Mouse (Mus musculus): ENCODE measurements around the gene Prkcg. TPM values are rescaled to one million over a fixed set of nuclear protein-coding genes. Genes with fewer than 3 reads are reported as not detected.
A peak's percentile ranks its signal among the peaks of the same experiment; 100 is the strongest.

Gene Prkcg
- polyA plus RNA-seq, 1 experiment from 2014 or later: not detected

DNA sequence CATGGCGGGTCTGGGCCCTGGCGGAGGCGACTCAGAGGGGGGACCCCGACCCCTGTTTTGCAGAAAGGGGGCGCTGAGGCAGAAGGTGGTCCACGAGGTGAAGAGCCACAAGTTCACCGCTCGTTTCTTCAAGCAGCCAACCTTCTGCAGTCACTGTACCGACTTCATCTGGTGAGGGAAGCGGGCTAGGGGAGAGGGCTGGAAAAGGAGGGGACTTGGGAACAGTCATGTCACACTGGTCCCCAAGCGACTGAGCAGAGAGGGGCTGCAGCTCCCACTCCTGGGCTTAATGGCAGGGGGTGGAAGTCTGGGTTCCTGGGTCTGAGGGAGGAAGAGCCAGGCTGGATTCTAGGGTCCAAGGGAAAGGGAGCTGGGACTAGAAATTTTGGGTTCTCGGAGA lies 14.8 kb downstream of the Prkcg start:
- Histone ChIP-seq H3K27ac (ENCODE audit: low read length) (no peak overlapping the region), H3K27me3 (ENCODE audit: control insufficient read depth, insufficient read depth, low read depth, low read length) (peaks cover 46% of the 10 kb centered on the region)
- 7% methylated on average over 12 of the region's 12 CpGs for WGBS (ENCODE audit: insufficient replicate concordance)

DNA sequence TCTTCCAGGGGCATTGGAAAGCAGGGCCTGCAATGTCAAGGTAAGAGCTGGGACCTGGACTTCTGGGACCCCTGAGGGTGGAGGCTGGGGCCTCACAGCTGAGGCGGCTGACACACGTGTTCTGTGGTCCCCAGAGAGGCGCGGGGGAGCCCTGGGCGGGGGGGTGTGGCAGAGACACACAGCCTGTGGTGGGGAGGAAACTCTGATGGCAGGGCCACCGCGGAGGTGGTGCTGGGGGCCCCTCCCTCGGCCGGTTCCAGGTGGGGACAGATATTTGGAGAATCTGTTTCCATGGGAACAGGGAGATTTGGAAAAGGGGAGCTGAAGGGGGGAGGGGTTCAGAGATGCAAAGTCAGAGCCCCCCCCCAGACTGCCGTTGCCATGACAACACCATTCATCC lies 15.3 kb downstream of the Prkcg start:
- ATAC-seq (ENCODE audit: low read depth): no peak
- Histone ChIP-seq H3K4me3 (ENCODE audit: low read depth, low read length) (no peak overlapping the region), H3K9me3 (replicated peaks; ENCODE audit: control insufficient read depth, low read length) (no peaks in the 10 kb centered on the region), H3K4me1 (ENCODE audit: control insufficient read depth, low read depth, low read length) (peaks cover 2% of the 10 kb centered on the region), H3K4me2 (ENCODE audit: low read depth, low read length) (no peak overlapping the region), H3K9ac (ENCODE audit: low read depth, low read length) (no peak overlapping the region), H3K36me3 (ENCODE audit: control insufficient read depth, insufficient read depth) (no peaks in the 10 kb centered on the region), H3K27ac (ENCODE audit: low read length) (no peak overlapping the region), H3K27me3 (ENCODE audit: control insufficient read depth, insufficient read depth, low read depth, low read length) (peaks cover 46% of the 10 kb centered on the region)
- WGBS (ENCODE audit: insufficient replicate concordance): 7% methylated on average over 10 of the region's 10 CpGs

More for the DNA sequence above, 14.8 kb downstream of the Prkcg start:
- Histone ChIP-seq H3K9ac (ENCODE audit: low read depth, low read length) (no peak overlapping the region), H3K36me3 (ENCODE audit: control insufficient read depth, insufficient read depth) (no peaks in the 10 kb centered on the region), H3K9me3 (replicated peaks; ENCODE audit: control insufficient read depth, low read length) (no peaks in the 10 kb centered on the region), H3K4me1 (ENCODE audit: control insufficient read depth, low read depth, low read length) (peaks cover 2% of the 10 kb centered on the region), H3K4me2 (ENCODE audit: low read depth, low read length) (peak overlapping the region; percentile 49), H3K4me3 (ENCODE audit: low read depth, low read length) (peak overlapping the region; percentile 35)
- no peak for ATAC-seq (ENCODE audit: low read depth)

DNA sequence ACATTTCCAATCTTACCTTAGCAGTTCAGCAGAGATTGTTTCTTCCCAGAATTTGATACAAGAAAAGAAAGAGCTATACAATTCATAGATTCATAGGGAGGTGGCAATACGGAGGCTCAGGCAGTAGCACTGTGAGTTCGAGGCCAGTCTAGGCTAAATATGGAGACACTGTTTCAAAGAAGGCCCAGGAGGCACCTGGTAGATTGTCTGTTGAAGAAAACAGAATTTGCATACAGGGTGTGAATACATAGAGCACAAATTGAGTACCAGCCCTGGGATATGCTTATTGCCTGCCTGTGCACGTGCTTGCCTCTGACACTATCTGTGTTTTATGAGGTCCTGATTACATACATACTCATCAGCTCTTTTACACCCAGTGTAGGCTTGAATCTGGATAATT lies 17.4 kb downstream of the Prkcg start:
- ATAC-seq (ENCODE audit: low read depth): no peak
- Histone ChIP-seq H3K27ac (ENCODE audit: low read length) (no peak overlapping the region), H3K27me3 (ENCODE audit: control insufficient read depth, insufficient read depth, low read depth, low read length) (peaks cover 43% of the 10 kb centered on the region), H3K4me1 (ENCODE audit: control insufficient read depth, low read depth, low read length) (no peaks in the 10 kb centered on the region; the same call in 1 of the 2 replicates), H3K9me3 (replicated peaks; ENCODE audit: control insufficient read depth, low read length) (no peaks in the 10 kb centered on the region), H3K4me2 (ENCODE audit: low read depth, low read length) (no peak overlapping the region), H3K9ac (ENCODE audit: low read depth, low read length) (no peak overlapping the region), H3K4me3 (ENCODE audit: low read depth, low read length) (no peak overlapping the region), H3K36me3 (ENCODE audit: control insufficient read depth, insufficient read depth) (no peaks in the 10 kb centered on the region)
- 46% methylated on average over 3 of the region's 3 CpGs for WGBS (ENCODE audit: insufficient replicate concordance)

DNA sequence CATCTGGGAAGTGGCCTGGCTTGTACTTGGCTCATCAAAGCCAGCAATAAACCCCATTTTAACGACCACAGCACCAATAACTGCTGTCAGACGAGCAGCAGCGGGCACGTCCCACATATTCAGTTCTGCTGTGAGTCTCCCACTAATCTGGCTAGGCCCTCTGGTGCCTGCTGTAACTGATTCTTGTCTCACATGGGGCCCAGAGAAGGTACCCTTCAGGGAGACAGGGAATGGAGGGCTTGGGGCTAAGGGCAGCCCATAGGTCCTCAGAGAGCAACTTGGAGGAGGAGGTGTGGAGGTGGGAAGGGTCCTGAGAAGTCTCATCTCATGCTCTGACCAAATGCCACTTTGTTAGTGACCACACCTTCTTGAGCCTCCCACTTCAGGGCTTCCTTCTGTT lies 19.7 kb downstream of the Prkcg start:
- Histone ChIP-seq H3K4me2 (ENCODE audit: low read depth, low read length) (no peak overlapping the region), H3K27me3 (ENCODE audit: control insufficient read depth, insufficient read depth, low read depth, low read length) (peaks cover 21% of the 10 kb centered on the region), H3K9me3 (replicated peaks; ENCODE audit: control insufficient read depth, low read length) (no peaks in the 10 kb centered on the region), H3K4me1 (ENCODE audit: control insufficient read depth, low read depth, low read length) (no peaks in the 10 kb centered on the region), H3K27ac (ENCODE audit: low read length) (no peak overlapping the region), H3K9ac (ENCODE audit: low read depth, low read length) (no peak overlapping the region), H3K36me3 (ENCODE audit: control insufficient read depth, insufficient read depth) (no peaks in the 10 kb centered on the region), H3K4me3 (ENCODE audit: low read depth, low read length) (no peak overlapping the region)
- 35% methylated on average over 4 of the region's 4 CpGs for WGBS (ENCODE audit: insufficient replicate concordance)
- ATAC-seq (ENCODE audit: low read depth): no peak

GRCm38 (mm10) chr7:3310233-3310632 lies 21.3 kb downstream of the Prkcg start:
- Histone ChIP-seq H3K4me1 (ENCODE audit: control insufficient read depth, low read depth, low read length) (no peaks in the 10 kb centered on the region), H3K4me2 (ENCODE audit: low read depth, low read length) (no peak overlapping the region), H3K9ac (ENCODE audit: low read depth, low read length) (no peak overlapping the region), H3K27me3 (ENCODE audit: control insufficient read depth, insufficient read depth, low read depth, low read length) (peaks cover 7% of the 10 kb centered on the region), H3K9me3 (replicated peaks; ENCODE audit: control insufficient read depth, low read length) (no peaks in the 10 kb centered on the region), H3K27ac (ENCODE audit: low read length) (no peak overlapping the region), H3K4me3 (ENCODE audit: low read depth, low read length) (no peak overlapping the region), H3K36me3 (ENCODE audit: control insufficient read depth, insufficient read depth) (no peaks in the 10 kb centered on the region)
- WGBS (ENCODE audit: insufficient replicate concordance): 75% methylated on average over 7 of the region's 7 CpGs
- ATAC-seq (ENCODE audit: low read depth): no peak

DNA sequence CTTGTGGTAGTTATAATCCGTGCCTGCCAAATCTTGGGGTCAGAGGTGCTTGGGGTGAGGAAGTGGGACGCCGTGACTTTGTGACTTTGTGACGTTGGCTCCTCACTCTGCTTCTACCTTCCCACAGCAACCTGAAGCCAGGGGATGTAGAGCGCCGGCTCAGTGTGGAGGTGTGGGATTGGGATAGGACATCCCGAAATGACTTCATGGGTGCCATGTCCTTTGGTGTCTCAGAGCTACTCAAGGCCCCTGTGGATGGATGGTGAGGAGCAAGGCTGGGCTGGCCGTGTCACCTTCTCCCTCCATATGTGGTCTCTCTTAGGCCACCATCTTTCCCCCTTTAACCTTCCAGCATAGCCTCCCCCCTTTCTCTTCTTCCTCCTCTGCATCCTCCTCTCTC lies 24.6 kb downstream of the Prkcg start:
- Histone ChIP-seq H3K27me3 (ENCODE audit: control insufficient read depth, insufficient read depth, low read depth, low read length) (no peaks in the 10 kb centered on the region), H3K4me1 (ENCODE audit: control insufficient read depth, low read depth, low read length) (no peaks in the 10 kb centered on the region), H3K27ac (ENCODE audit: low read length) (no peak overlapping the region), H3K36me3 (ENCODE audit: control insufficient read depth, insufficient read depth) (no peaks in the 10 kb centered on the region), H3K4me3 (ENCODE audit: low read depth, low read length) (no peak overlapping the region), H3K9me3 (replicated peaks; ENCODE audit: control insufficient read depth, low read length) (no peaks in the 10 kb centered on the region), H3K9ac (ENCODE audit: low read depth, low read length) (no peak overlapping the region), H3K4me2 (ENCODE audit: low read depth, low read length) (no peak overlapping the region)
- ATAC-seq (ENCODE audit: low read depth): no peak
- WGBS (ENCODE audit: insufficient replicate concordance): 69% methylated on average over 8 of the region's 8 CpGs

GRCm38 (mm10) chr7:3314121-3314520 lies 25.1 kb downstream of the Prkcg start:
- H3K27me3 ChIP-seq (ENCODE audit: control insufficient read depth, insufficient read depth, low read depth, low read length): no peaks in the 10 kb centered on the region
- no peaks in the 10 kb centered on the region for H3K4me1 ChIP-seq (ENCODE audit: control insufficient read depth, low read depth, low read length)
- H3K9ac ChIP-seq (ENCODE audit: low read depth, low read length): no peak overlapping the region
- no peak for ATAC-seq (ENCODE audit: low read depth)
- 47% methylated on average over 5 of the region's 5 CpGs for WGBS (ENCODE audit: insufficient replicate concordance)
- no peak overlapping the region for H3K4me2 ChIP-seq (ENCODE audit: low read depth, low read length)
- no peak overlapping the region for H3K4me3 ChIP-seq (ENCODE audit: low read depth, low read length)
- H3K27ac ChIP-seq (ENCODE audit: low read length): no peak overlapping the region
- no peaks in the 10 kb centered on the region for H3K9me3 ChIP-seq (replicated peaks; ENCODE audit: control insufficient read depth, low read length)
- no peaks in the 10 kb centered on the region for H3K36me3 ChIP-seq (ENCODE audit: control insufficient read depth, insufficient read depth)

GRCm38 (mm10) chr7:3317704-3318103 lies 28.7 kb downstream of the Prkcg start:
- Histone ChIP-seq H3K4me3 (ENCODE audit: low read depth, low read length) (no peak overlapping the region), H3K27ac (ENCODE audit: low read length) (no peak overlapping the region), H3K27me3 (ENCODE audit: control insufficient read depth, insufficient read depth, low read depth, low read length) (no peaks in the 10 kb centered on the region), H3K4me2 (ENCODE audit: low read depth, low read length) (no peak overlapping the region), H3K9me3 (replicated peaks; ENCODE audit: control insufficient read depth, low read length) (no peaks in the 10 kb centered on the region), H3K36me3 (ENCODE audit: control insufficient read depth, insufficient read depth) (no peaks in the 10 kb centered on the region), H3K9ac (ENCODE audit: low read depth, low read length) (no peak overlapping the region), H3K4me1 (ENCODE audit: control insufficient read depth, low read depth, low read length) (no peaks in the 10 kb centered on the region)
- ATAC-seq (ENCODE audit: low read depth): no peak
- 46% methylated on average over 4 of the region's 4 CpGs for WGBS (ENCODE audit: insufficient replicate concordance)

DNA sequence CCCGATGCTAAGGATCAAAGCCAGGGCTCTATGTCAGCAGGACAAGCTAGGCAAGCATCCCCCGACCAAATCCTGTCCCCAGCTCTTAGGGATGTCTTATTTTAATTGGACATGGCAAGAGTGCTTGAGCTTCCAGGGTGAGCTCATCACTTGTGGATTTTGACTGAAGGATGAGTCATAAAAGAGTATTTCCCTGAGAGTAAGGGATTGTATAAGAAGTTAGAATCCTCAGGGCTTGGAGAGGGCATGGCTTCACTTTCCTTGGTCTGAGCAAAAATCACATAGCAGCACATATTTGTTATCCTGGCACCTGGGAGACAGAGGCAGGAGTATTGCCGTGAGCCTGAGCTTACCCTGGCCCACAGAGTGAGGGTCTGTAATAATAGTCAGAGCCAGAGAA lies 31.9 kb downstream of the Prkcg start:
- Histone ChIP-seq H3K27me3 (ENCODE audit: control insufficient read depth, insufficient read depth, low read depth, low read length) (no peaks in the 10 kb centered on the region), H3K36me3 (ENCODE audit: control insufficient read depth, insufficient read depth) (no peaks in the 10 kb centered on the region), H3K4me3 (ENCODE audit: low read depth, low read length) (no peak overlapping the region), H3K9ac (ENCODE audit: low read depth, low read length) (no peak overlapping the region), H3K4me1 (ENCODE audit: control insufficient read depth, low read depth, low read length) (no peaks in the 10 kb centered on the region), H3K9me3 (replicated peaks; ENCODE audit: control insufficient read depth, low read length) (no peaks in the 10 kb centered on the region), H3K4me2 (ENCODE audit: low read depth, low read length) (no peak overlapping the region), H3K27ac (ENCODE audit: low read length) (no peak overlapping the region)
- no peak for ATAC-seq (ENCODE audit: low read depth)
- WGBS (ENCODE audit: insufficient replicate concordance): 47% methylated on average over 3 of the region's 3 CpGs

DNA sequence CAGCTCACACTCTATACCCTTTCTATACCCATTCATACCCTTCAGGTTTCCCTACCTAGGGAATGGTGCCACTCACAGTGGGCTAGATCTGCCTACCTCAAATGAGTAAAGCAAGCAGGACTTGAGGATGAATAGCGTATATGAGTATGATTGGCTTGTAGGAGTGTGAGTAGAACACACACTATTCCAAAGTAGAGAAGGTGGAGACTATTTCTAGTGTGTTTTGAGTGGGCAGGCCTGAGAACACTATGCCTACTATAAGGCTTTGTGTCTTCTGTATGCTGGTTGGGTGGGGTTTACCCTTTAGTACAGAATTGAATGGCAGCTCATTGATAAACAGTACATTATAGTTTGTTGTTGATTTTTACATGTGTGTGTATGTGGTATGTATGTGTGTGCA lies 34.8 kb downstream of the Prkcg start:
- no peak for ATAC-seq (ENCODE audit: low read depth)
- WGBS (ENCODE audit: insufficient replicate concordance): 66% methylated on average over 1 of the region's 1 CpGs
- no peak overlapping the region for H3K4me3 ChIP-seq (ENCODE audit: low read depth, low read length)
- no peaks in the 10 kb centered on the region for H3K36me3 ChIP-seq (ENCODE audit: control insufficient read depth, insufficient read depth)
- no peak overlapping the region for H3K27ac ChIP-seq (ENCODE audit: low read length)
- H3K4me2 ChIP-seq (ENCODE audit: low read depth, low read length): no peak overlapping the region
- no peak overlapping the region for H3K9ac ChIP-seq (ENCODE audit: low read depth, low read length)
- H3K27me3 ChIP-seq (ENCODE audit: control insufficient read depth, insufficient read depth, low read depth, low read length): no peaks in the 10 kb centered on the region
- H3K4me1 ChIP-seq (ENCODE audit: control insufficient read depth, low read depth, low read length): no peaks in the 10 kb centered on the region
- H3K9me3 ChIP-seq (replicated peaks; ENCODE audit: control insufficient read depth, low read length): no peaks in the 10 kb centered on the region

Data from liver, embryonic 16.5 days (tissue).